Mouse (Mus musculus) midbrain, embryonic 13.5 days (tissue): ENCODE results near the gene Sh3rf1. TPM values are rescaled to one million over a fixed set of nuclear protein-coding genes. Genes with fewer than 3 reads are reported as not detected.
A peak's percentile ranks its signal among the peaks of the same experiment; 100 is the strongest.

Experiments
- ATAC-seq: fragments of 200-750 bp; cut with Nextera tagmentation; 2 replicates; pipeline ENCODE4 v1.8.0; 2017; ENCODE audit warnings: mild to moderate bottlenecking, moderate TSS enrichment, moderate library complexity
- H3K27ac ChIP-seq: fragments of 300-500 bp; sonication (generic); 2 replicates; pipeline ENCODE4 v1.5.1; 2015; ENCODE audit warnings: inconsistent platforms, mild to moderate bottlenecking, moderate library complexity
- H3K27me3 ChIP-seq: fragments of 300-500 bp; sonication (generic); 2 replicates; pipeline ENCODE4 v1.6.1; 2015; ENCODE audit warnings: mild to moderate bottlenecking, inconsistent platforms
- H3K36me3 ChIP-seq: fragments of 300-500 bp; sonication (generic); 2 replicates; pipeline ENCODE4 v1.6.1; 2015; ENCODE audit warnings: mild to moderate bottlenecking, inconsistent platforms
- H3K4me1 ChIP-seq: fragments of 300-500 bp; sonication (generic); replicated peaks from 2 replicates; pipeline ENCODE4 v1.6.1; 2015; ENCODE audit warnings: inconsistent platforms
- H3K4me2 ChIP-seq: fragments of 300-500 bp; sonication (generic); replicated peaks from 2 replicates; pipeline ENCODE4 v1.6.1; 2015; ENCODE audit warnings: moderate library complexity, mild to moderate bottlenecking, inconsistent platforms
- H3K4me3 ChIP-seq: fragments of 300-500 bp; sonication (generic); replicated peaks from 2 replicates; pipeline ENCODE4 v1.5.1; 2015; ENCODE audit warnings: mild to moderate bottlenecking, inconsistent platforms
- H3K9ac ChIP-seq: fragments of 300-500 bp; sonication (generic); replicated peaks from 2 replicates; pipeline ENCODE4 v1.6.1; 2015; ENCODE audit warnings: mild to moderate bottlenecking, inconsistent platforms
- H3K9me3 ChIP-seq: fragments of 300-500 bp; sonication (generic); 2 replicates; pipeline ENCODE4 v1.6.1; 2016; ENCODE audit warnings: mild to moderate bottlenecking, inconsistent platforms
- WGBS: fragments of 180-500 bp; shearing (Covaris S2); methylation state at CpG from one replicate; pipeline ENCODE4 v1.1.7; 2015; 5-methylcytosine and 5-hydroxymethylcytosine counted together
- polyA plus RNA-seq: library from polyadenylated mRNA; unstranded; fragments of >200 nt; fragmentation: Nextera tagmentation; extraction: Ambion mirVana; gene quantifications from 2 replicates; pipeline ENCODE4 v1.2.1, GENCODE M21; 2015

Sh3rf1 gene
- polyA plus RNA-seq, 1 experiment from 2014 or later: 29.8 TPM

GRCm38 (mm10) chr8:61244157-61244556 lies 20.5 kb downstream of the Sh3rf1 start:
- no peak overlapping the region for H3K4me3 ChIP-seq
- peaks cover 5% of the 10 kb centered on the region; the same call in 1 of the 2 replicates for H3K9me3 ChIP-seq
- no peak overlapping the region for H3K27ac ChIP-seq
- peaks cover 14% of the 10 kb centered on the region for H3K36me3 ChIP-seq
- no peak overlapping the region for H3K4me2 ChIP-seq
- H3K4me1 ChIP-seq: peaks cover 21% of the 10 kb centered on the region
- H3K9ac ChIP-seq: no peak overlapping the region
- no peaks in the 10 kb centered on the region for H3K27me3 ChIP-seq
- WGBS: 94% methylated on average over 7 of the region's 7 CpGs
- ATAC-seq: no peak

- H3K9ac ChIP-seq: peak overlapping the region; percentile 37; the same call in 1 of the 2 replicates
- ATAC-seq: peak; percentile 76; the same call in 1 of the 2 replicates
- H3K27me3 ChIP-seq: no peaks in the 10 kb centered on the region
- peaks cover 19% of the 10 kb centered on the region for H3K36me3 ChIP-seq
- 45% methylated on average over 13 of the region's 13 CpGs for WGBS
- peaks cover 13% of the 10 kb centered on the region for H3K4me1 ChIP-seq
- no peak overlapping the region for H3K4me3 ChIP-seq
- peak overlapping the region; percentile 59; the same call in 1 of the 2 replicates for H3K27ac ChIP-seq
- H3K4me2 ChIP-seq: no peak overlapping the region
- peaks cover 14% of the 10 kb centered on the region for H3K9me3 ChIP-seq
Measured at GRCm38 (mm10) chr8:61247270-61248025, 23.8 kb downstream of the Sh3rf1 start.

- H3K36me3 ChIP-seq: peaks cover 13% of the 10 kb centered on the region
- no peak for ATAC-seq
Measured at GRCm38 (mm10) chr8:61249511-61249910, 25.8 kb downstream of the Sh3rf1 start.

GRCm38 (mm10) chr8:61254196-61254595 lies 30.5 kb downstream of the Sh3rf1 start:
- no peak for ATAC-seq
- Histone ChIP-seq H3K27me3 (no peaks in the 10 kb centered on the region), H3K4me2 (no peak overlapping the region), H3K9me3 (peaks cover 13% of the 10 kb centered on the region), H3K36me3 (peaks cover 18% of the 10 kb centered on the region), H3K27ac (no peak overlapping the region), H3K4me3 (no peak overlapping the region), H3K4me1 (0 out of 2 replicates have a peak, but pooled peaks cover 5% of the 10 kb centered on the region), H3K9ac (no peak overlapping the region)
- 85% methylated on average over 5 of the region's 5 CpGs for WGBS

More at GRCm38 (mm10) chr8:61249511-61249910, 25.8 kb downstream of the Sh3rf1 start:
- Histone ChIP-seq H3K27me3 (no peaks in the 10 kb centered on the region), H3K9me3 (peaks cover 13% of the 10 kb centered on the region), H3K4me3 (no peak overlapping the region), H3K4me2 (no peak overlapping the region), H3K9ac (no peak overlapping the region), H3K27ac (no peak overlapping the region), H3K4me1 (peaks cover 13% of the 10 kb centered on the region)
- 98% methylated on average over 4 of the region's 4 CpGs for WGBS

- no peaks in the 10 kb centered on the region for H3K9me3 ChIP-seq
- H3K36me3 ChIP-seq: peaks cover 6% of the 10 kb centered on the region; the same call in 1 of the 2 replicates
- peaks cover 28% of the 10 kb centered on the region for H3K4me1 ChIP-seq
- H3K9ac ChIP-seq: no peak overlapping the region
- no peak overlapping the region for H3K4me2 ChIP-seq
- 89% methylated on average over 9 of the region's 9 CpGs for WGBS
- H3K27ac ChIP-seq: no peak overlapping the region
- no peaks in the 10 kb centered on the region for H3K27me3 ChIP-seq
- no peak for ATAC-seq
- no peak overlapping the region for H3K4me3 ChIP-seq
Measured at GRCm38 (mm10) chr8:61258828-61259227, 35.2 kb downstream of the Sh3rf1 start.

- WGBS: 91% methylated on average over 7 of the region's 7 CpGs
- Histone ChIP-seq H3K9ac (no peak overlapping the region), H3K9me3 (no peaks in the 10 kb centered on the region), H3K27ac (no peak overlapping the region), H3K4me1 (peaks cover 30% of the 10 kb centered on the region), H3K27me3 (no peaks in the 10 kb centered on the region), H3K4me2 (no peak overlapping the region), H3K4me3 (no peak overlapping the region), H3K36me3 (peaks cover 6% of the 10 kb centered on the region; the same call in 1 of the 2 replicates)
- no peak for ATAC-seq
Measured at GRCm38 (mm10) chr8:61259526-61259925, 35.9 kb downstream of the Sh3rf1 start.

- peaks cover 6% of the 10 kb centered on the region; the same call in 1 of the 2 replicates for H3K36me3 ChIP-seq
- no peak overlapping the region for H3K4me3 ChIP-seq
- H3K4me2 ChIP-seq: no peak overlapping the region
- no peaks in the 10 kb centered on the region for H3K9me3 ChIP-seq
- no peak overlapping the region for H3K9ac ChIP-seq
- no peaks in the 10 kb centered on the region for H3K27me3 ChIP-seq
- 91% methylated on average over 7 of the region's 7 CpGs for WGBS
- peaks cover 33% of the 10 kb centered on the region for H3K4me1 ChIP-seq
- no peak for ATAC-seq
- H3K27ac ChIP-seq: no peak overlapping the region
Measured at GRCm38 (mm10) chr8:61260530-61260929, 36.9 kb downstream of the Sh3rf1 start.

- no peak for ATAC-seq
- Histone ChIP-seq H3K27me3 (no peaks in the 10 kb centered on the region), H3K4me2 (no peak overlapping the region), H3K4me1 (peaks cover 35% of the 10 kb centered on the region), H3K9ac (no peak overlapping the region), H3K9me3 (no peaks in the 10 kb centered on the region), H3K4me3 (no peak overlapping the region), H3K27ac (no peak overlapping the region), H3K36me3 (peaks cover 6% of the 10 kb centered on the region; the same call in 1 of the 2 replicates)
- WGBS: 66% methylated on average over 4 of the region's 4 CpGs
Measured at GRCm38 (mm10) chr8:61261374-61261773, 37.7 kb downstream of the Sh3rf1 start.

- 96% methylated on average over 4 of the region's 4 CpGs for WGBS
- peaks cover 35% of the 10 kb centered on the region for H3K4me1 ChIP-seq
- H3K36me3 ChIP-seq: peaks cover 6% of the 10 kb centered on the region; the same call in 1 of the 2 replicates
- no peak overlapping the region for H3K9ac ChIP-seq
- ATAC-seq: no peak
- no peaks in the 10 kb centered on the region for H3K9me3 ChIP-seq
- no peak overlapping the region for H3K4me3 ChIP-seq
- no peak overlapping the region for H3K27ac ChIP-seq
- H3K4me2 ChIP-seq: no peak overlapping the region
- H3K27me3 ChIP-seq: no peaks in the 10 kb centered on the region
Measured at GRCm38 (mm10) chr8:61263691-61264090, 40.0 kb downstream of the Sh3rf1 start.

GRCm38 (mm10) chr8:61264881-61265280 lies 41.2 kb downstream of the Sh3rf1 start:
- no peak for ATAC-seq
- no peak overlapping the region for H3K27ac ChIP-seq
- peaks cover 34% of the 10 kb centered on the region for H3K4me1 ChIP-seq
- H3K27me3 ChIP-seq: no peaks in the 10 kb centered on the region
- H3K36me3 ChIP-seq: no peaks in the 10 kb centered on the region
- no peak overlapping the region for H3K9ac ChIP-seq
- 60% methylated on average over 7 of the region's 7 CpGs for WGBS
- H3K9me3 ChIP-seq: no peaks in the 10 kb centered on the region
- H3K4me3 ChIP-seq: no peak overlapping the region
- no peak overlapping the region for H3K4me2 ChIP-seq

GRCm38 (mm10) chr8:61265390-61265789 lies 41.7 kb downstream of the Sh3rf1 start:
- no peak overlapping the region for H3K4me2 ChIP-seq
- no peak overlapping the region for H3K9ac ChIP-seq
- ATAC-seq: no peak
- no peaks in the 10 kb centered on the region for H3K27me3 ChIP-seq
- H3K36me3 ChIP-seq: no peaks in the 10 kb centered on the region
- H3K4me1 ChIP-seq: peaks cover 39% of the 10 kb centered on the region
- H3K4me3 ChIP-seq: no peak overlapping the region
- no peaks in the 10 kb centered on the region for H3K9me3 ChIP-seq
- WGBS: 76% methylated on average over 5 of the region's 5 CpGs
- no peak overlapping the region for H3K27ac ChIP-seq

- peaks cover 26% of the 10 kb centered on the region for H3K4me1 ChIP-seq
- H3K27me3 ChIP-seq: no peaks in the 10 kb centered on the region
- no peak overlapping the region for H3K27ac ChIP-seq
- no peak overlapping the region for H3K4me3 ChIP-seq
- H3K4me2 ChIP-seq: no peak overlapping the region
- peak; percentile 57 for ATAC-seq
- WGBS: 100% methylated on average over 1 of the region's 1 CpGs
- H3K9me3 ChIP-seq: no peaks in the 10 kb centered on the region
- H3K36me3 ChIP-seq: no peaks in the 10 kb centered on the region
- no peak overlapping the region for H3K9ac ChIP-seq
Measured at GRCm38 (mm10) chr8:61267061-61267460, 43.4 kb downstream of the Sh3rf1 start.
